Mouse (Mus musculus): ENCODE results near the gene Dyx1c1.

DNA sequence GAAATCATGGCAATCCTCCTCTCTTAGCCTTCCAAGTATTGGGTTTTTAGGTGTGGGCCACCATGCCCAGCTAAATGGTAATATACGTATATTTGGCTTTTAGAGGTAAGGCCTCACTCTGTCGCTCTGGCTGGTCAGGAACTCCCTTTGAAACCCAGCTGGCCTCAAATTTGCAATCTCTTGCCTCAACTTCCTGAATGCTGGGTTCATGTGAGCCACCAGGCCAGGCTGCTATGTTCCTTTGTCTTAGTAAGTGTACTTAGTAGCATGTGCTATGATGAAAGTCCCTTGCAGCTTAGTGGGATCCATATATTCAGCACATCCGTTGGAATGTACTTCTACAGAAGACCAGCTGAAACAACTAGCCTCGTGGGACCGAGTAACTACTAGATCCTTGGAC, 16.1 kb downstream of the Dyx1c1 start:
- no peak for TF ChIP-seq CTCF (IDR thresholded peaks at IDR 0.05; ENCODE audit: insufficient read depth, low read length)
- no peak for TF ChIP-seq POLR2A (IDR thresholded peaks at IDR 0.05; ENCODE audit: borderline replicate concordance, extremely low read depth, low read depth, low read length)

Data from lung, adult 2 months (tissue).